Mouse (Mus musculus) brain, embryonic 14.5 days (tissue): ENCODE measurements around the gene Cyp11a1.

ENCODE experiments used
- CTCF ChIP-seq: fragments of 200-500 bp; IDR thresholded peaks from 2 replicates; pipeline ENCODE4 v1.5.1; 2012; ENCODE audit warnings: inconsistent platforms, mild to moderate bottlenecking, moderate library complexity, borderline replicate concordance; ENCODE audit not compliant: insufficient read depth, insufficient read length; ENCODE audit errors: extremely low read depth
- POLR2A ChIP-seq: fragments of 200-500 bp; IDR thresholded peaks from 2 replicates; pipeline ENCODE4 v1.6.1; 2012; ENCODE audit warnings: mild to moderate bottlenecking, inconsistent platforms, borderline replicate concordance; ENCODE audit not compliant: poor library complexity, insufficient read depth, insufficient read length, severe bottlenecking; ENCODE audit errors: extremely low read depth

DNA sequence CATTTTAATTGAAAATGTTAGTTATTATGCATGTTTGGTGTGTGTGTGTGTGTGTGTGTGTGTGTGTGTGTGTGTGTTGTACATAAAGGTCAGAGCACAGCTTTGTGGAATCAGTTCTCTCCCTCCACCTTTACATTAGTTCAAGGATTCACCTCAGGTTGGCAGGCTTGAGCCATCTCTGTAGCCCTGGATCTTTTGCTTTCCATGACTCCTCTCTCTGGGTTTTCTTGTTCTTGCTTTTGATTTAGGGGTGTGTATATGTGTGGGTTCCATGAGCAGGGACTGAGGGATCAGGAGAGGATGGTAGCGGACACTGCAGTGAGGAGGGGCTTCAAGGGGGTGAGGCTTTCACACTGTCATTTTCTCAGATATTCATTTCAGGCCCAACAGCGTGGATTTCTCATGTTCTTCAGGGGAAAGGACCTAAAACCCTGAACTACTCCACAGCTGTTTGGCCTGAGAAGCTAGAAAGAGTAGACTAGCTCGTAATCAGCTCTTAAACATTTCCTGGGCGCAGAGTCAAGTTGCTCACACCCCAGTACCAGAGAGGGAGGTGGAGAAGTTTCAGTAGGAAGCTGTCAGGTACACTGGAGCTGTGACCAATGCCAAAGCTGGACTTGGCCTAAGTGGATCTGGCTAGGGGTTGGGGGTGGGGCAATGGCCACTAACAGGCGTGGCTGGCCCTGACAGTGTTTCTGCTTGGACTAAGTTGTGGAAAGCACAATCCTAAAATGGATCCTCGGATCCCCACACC, 59.9 kb downstream of the Cyp11a1 start:
- TF ChIP-seq CTCF = peak; percentile 45; the same call in 1 of the 2 replicates
- no peak for TF ChIP-seq POLR2A
